Mouse (Mus musculus) hindbrain, embryonic 12.5 days (tissue): ENCODE data around the gene Gm20425. TPM values are rescaled to one million over a fixed set of nuclear protein-coding genes. Genes with fewer than 3 reads are reported as not detected.
"Not testable (repeated sequence)": the region's sequence is repeated elsewhere in the genome, so short reads cannot be mapped to it uniquely, and the experiment has no call there.

Experiments
- ATAC-seq: fragments of 200-750 bp; cut with Nextera tagmentation; 2 replicates; pipeline ENCODE4 v1.8.0; 2017; ENCODE audit warnings: moderate TSS enrichment; ENCODE audit not compliant: low FRiP score
- H3K27ac ChIP-seq: fragments of 300-500 bp; sonication (generic); 2 replicates; pipeline ENCODE4 v1.5.1; 2016; ENCODE audit warnings: mild to moderate bottlenecking
- H3K27me3 ChIP-seq: fragments of 300-500 bp; sonication (generic); 2 replicates; pipeline ENCODE4 v1.6.1; 2016; ENCODE audit warnings: mild to moderate bottlenecking
- H3K36me3 ChIP-seq: fragments of 300-500 bp; sonication (generic); 2 replicates; pipeline ENCODE4 v1.6.1; 2016; ENCODE audit warnings: mild to moderate bottlenecking
- H3K4me1 ChIP-seq: fragments of 300-500 bp; sonication (generic); 2 replicates; pipeline ENCODE4 v1.6.1; 2016
- H3K4me2 ChIP-seq: fragments of 300-500 bp; sonication (generic); replicated peaks from 2 replicates; pipeline ENCODE4 v1.6.1; 2016; ENCODE audit warnings: mild to moderate bottlenecking
- H3K4me3 ChIP-seq: fragments of 300-500 bp; sonication (generic); 2 replicates; pipeline ENCODE4 v1.5.1; 2016; ENCODE audit warnings: mild to moderate bottlenecking
- H3K9ac ChIP-seq: fragments of 300-500 bp; sonication (generic); 2 replicates; pipeline ENCODE4 v1.6.1; 2016; ENCODE audit warnings: mild to moderate bottlenecking, moderate library complexity
- H3K9me3 ChIP-seq: fragments of 300-500 bp; sonication (generic); replicated peaks from 2 replicates; pipeline ENCODE4 v1.6.1; 2016; ENCODE audit warnings: mild to moderate bottlenecking
- WGBS: fragments of 180-500 bp; shearing (Covaris S2); methylation state at CpG from one replicate; pipeline ENCODE4 v1.1.7; 2016; 5-methylcytosine and 5-hydroxymethylcytosine counted together
- polyA plus RNA-seq: library from polyadenylated mRNA; unstranded; fragments of >200 nt; fragmentation: Nextera tagmentation; extraction: Ambion mirVana; gene quantifications from 2 replicates; pipeline ENCODE4 v1.2.1, GENCODE M21; 2016

Gene Gm20425
- polyA plus RNA-seq, 1 experiment from 2014 or later: 3.8 TPM

GRCm38 (mm10) chr9:103180303-103180702 is 49.8 kb downstream of the Gm20425 start:
- Histone ChIP-seq H3K36me3 (peaks cover 31% of the 10 kb centered on the region), H3K9ac (no peak overlapping the region; the same call in 1 of the 2 replicates), H3K4me1 (peaks cover 19% of the 10 kb centered on the region), H3K4me3 (0 out of 2 replicates have a peak overlapping the region, but pooled peaks have one; percentile 20), H3K27me3 (no peaks in the 10 kb centered on the region), H3K9me3 (no peaks in the 10 kb centered on the region), H3K27ac (peak overlapping the region; percentile 5; the same call in 1 of the 2 replicates), H3K4me2 (peak overlapping the region; percentile 49)
- 0 out of 2 replicates have a peak, but pooled peaks have one; percentile 26 for ATAC-seq
- 68% methylated on average over 3 of the region's 3 CpGs for WGBS

GRCm38 (mm10) chr9:103175692-103176091 is 54.4 kb downstream of the Gm20425 start:
- Histone ChIP-seq H3K4me3 (no peak overlapping the region), H3K4me2 (no peak overlapping the region), H3K36me3 (peaks cover 52% of the 10 kb centered on the region), H3K4me1 (peaks cover 14% of the 10 kb centered on the region), H3K27me3 (no peaks in the 10 kb centered on the region), H3K27ac (no peak overlapping the region), H3K9ac (no peak overlapping the region), H3K9me3 (no peaks in the 10 kb centered on the region)
- ATAC-seq: no peak
- 96% methylated on average over 7 of the region's 7 CpGs for WGBS

GRCm38 (mm10) chr9:103174771-103175519 is 55.2 kb downstream of the Gm20425 start:
- no peak overlapping the region for H3K9ac ChIP-seq
- ATAC-seq: no peak
- 58% methylated on average over 6 of the region's 6 CpGs for WGBS
- H3K27ac ChIP-seq: no peak overlapping the region
- H3K4me1 ChIP-seq: peaks cover 6% of the 10 kb centered on the region
- no peaks in the 10 kb centered on the region for H3K9me3 ChIP-seq
- H3K4me3 ChIP-seq: no peak overlapping the region
- H3K27me3 ChIP-seq: no peaks in the 10 kb centered on the region
- peaks cover 53% of the 10 kb centered on the region for H3K36me3 ChIP-seq
- no peak overlapping the region for H3K4me2 ChIP-seq

- peaks cover 86% of the 10 kb centered on the region for H3K36me3 ChIP-seq
- no peak overlapping the region for H3K27ac ChIP-seq
- no peaks in the 10 kb centered on the region for H3K27me3 ChIP-seq
- no peak overlapping the region for H3K4me3 ChIP-seq
- H3K9me3 ChIP-seq: no peaks in the 10 kb centered on the region
- no peak overlapping the region for H3K4me2 ChIP-seq
- no peak overlapping the region for H3K9ac ChIP-seq
- no peak for ATAC-seq
- WGBS: 77% methylated on average over 7 of the region's 7 CpGs
- no peaks in the 10 kb centered on the region for H3K4me1 ChIP-seq
These were observed 61.3 kb downstream of the Gm20425 start for GRCm38 (mm10) chr9:103168771-103169170.

GRCm38 (mm10) chr9:103168046-103168445 is 62.1 kb downstream of the Gm20425 start:
- H3K9me3 ChIP-seq: no peaks in the 10 kb centered on the region
- H3K9ac ChIP-seq: no peak overlapping the region
- H3K27me3 ChIP-seq: no peaks in the 10 kb centered on the region
- peaks cover 86% of the 10 kb centered on the region for H3K36me3 ChIP-seq
- ATAC-seq: peak; percentile 56; the same call in 1 of the 2 replicates
- 72% methylated on average over 6 of the region's 6 CpGs for WGBS
- no peak overlapping the region for H3K27ac ChIP-seq
- H3K4me3 ChIP-seq: no peak overlapping the region
- 0 out of 2 replicates have a peak, but pooled peaks cover under 1% of the 10 kb centered on the region for H3K4me1 ChIP-seq
- H3K4me2 ChIP-seq: no peak overlapping the region

- no peaks in the 10 kb centered on the region for H3K9me3 ChIP-seq
- 76% methylated on average over 15 of the region's 15 CpGs for WGBS
- H3K4me1 ChIP-seq: 0 out of 2 replicates have a peak, but pooled peaks cover 6% of the 10 kb centered on the region
- H3K9ac ChIP-seq: no peak overlapping the region
- H3K4me3 ChIP-seq: no peak overlapping the region
- H3K27ac ChIP-seq: peak overlapping the region; percentile 1; the same call in 1 of the 2 replicates
- no peaks in the 10 kb centered on the region for H3K27me3 ChIP-seq
- no peak for ATAC-seq
- H3K4me2 ChIP-seq: no peak overlapping the region
- peaks cover 75% of the 10 kb centered on the region for H3K36me3 ChIP-seq
These were observed 66.3 kb downstream of the Gm20425 start for GRCm38 (mm10) chr9:103163806-103164205.

- not testable (repeated sequence) for H3K4me1 ChIP-seq, H3K27me3 ChIP-seq, H3K9me3 ChIP-seq, H3K27ac ChIP-seq, ATAC-seq, H3K4me2 ChIP-seq, H3K9ac ChIP-seq, H3K4me3 ChIP-seq
- 91% methylated on average over 7 of the region's 7 CpGs for WGBS
- peaks cover 12% of the 10 kb centered on the region; the same call in 1 of the 2 replicates for H3K36me3 ChIP-seq
These were observed 74.9 kb downstream of the Gm20425 start for GRCm38 (mm10) chr9:103155158-103155557.

- H3K4me3 ChIP-seq: no peak overlapping the region
- H3K9ac ChIP-seq: no peak overlapping the region
- no peaks in the 10 kb centered on the region for H3K9me3 ChIP-seq
- H3K27me3 ChIP-seq: no peaks in the 10 kb centered on the region
- no peak overlapping the region for H3K4me2 ChIP-seq
- peaks cover 13% of the 10 kb centered on the region; the same call in 1 of the 2 replicates for H3K36me3 ChIP-seq
- no peak for ATAC-seq
- 91% methylated on average over 2 of the region's 2 CpGs for WGBS
- peaks cover 6% of the 10 kb centered on the region; the same call in 1 of the 2 replicates for H3K4me1 ChIP-seq
- H3K27ac ChIP-seq: no peak overlapping the region
These were observed 75.5 kb downstream of the Gm20425 start for GRCm38 (mm10) chr9:103154568-103154967.

GRCm38 (mm10) chr9:103153286-103153685 is 76.8 kb downstream of the Gm20425 start:
- Histone ChIP-seq H3K4me2 (no peak overlapping the region), H3K36me3 (peaks cover 8% of the 10 kb centered on the region; the same call in 1 of the 2 replicates), H3K4me1 (peaks cover 11% of the 10 kb centered on the region), H3K27me3 (no peaks in the 10 kb centered on the region), H3K9me3 (no peaks in the 10 kb centered on the region), H3K4me3 (no peak overlapping the region), H3K9ac (no peak overlapping the region), H3K27ac (no peak overlapping the region)
- WGBS: 72% methylated on average over 5 of the region's 5 CpGs
- no peak for ATAC-seq

GRCm38 (mm10) chr9:103149074-103149799 is 80.9 kb downstream of the Gm20425 start:
- Histone ChIP-seq H3K27ac (no peak overlapping the region), H3K27me3 (no peaks in the 10 kb centered on the region), H3K9me3 (no peaks in the 10 kb centered on the region), H3K4me1 (peaks cover 51% of the 10 kb centered on the region), H3K36me3 (peaks cover 11% of the 10 kb centered on the region; the same call in 1 of the 2 replicates), H3K4me3 (no peak overlapping the region), H3K9ac (no peak overlapping the region), H3K4me2 (no peak overlapping the region)
- WGBS: 91% methylated on average over 12 of the region's 12 CpGs
- ATAC-seq: no peak

- 31% methylated on average over 13 of the region's 13 CpGs for WGBS
- peak overlapping the region; percentile 34 for H3K4me2 ChIP-seq
- no peak overlapping the region for H3K4me3 ChIP-seq
- no peaks in the 10 kb centered on the region for H3K9me3 ChIP-seq
- ATAC-seq: peak; percentile 29
- H3K36me3 ChIP-seq: peaks cover 21% of the 10 kb centered on the region
- peaks cover 58% of the 10 kb centered on the region for H3K4me1 ChIP-seq
- H3K27ac ChIP-seq: peak overlapping the region; percentile 87
- no peaks in the 10 kb centered on the region for H3K27me3 ChIP-seq
- no peak overlapping the region for H3K9ac ChIP-seq
These were observed 83.0 kb downstream of the Gm20425 start for GRCm38 (mm10) chr9:103147103-103147502.

GRCm38 (mm10) chr9:103146703-103147102 is 83.4 kb downstream of the Gm20425 start:
- no peaks in the 10 kb centered on the region for H3K9me3 ChIP-seq
- peak; percentile 86 for ATAC-seq
- H3K27me3 ChIP-seq: no peaks in the 10 kb centered on the region
- peak overlapping the region; percentile 87 for H3K27ac ChIP-seq
- H3K4me2 ChIP-seq: peak overlapping the region; percentile 34
- no peak overlapping the region for H3K9ac ChIP-seq
- H3K4me1 ChIP-seq: peaks cover 58% of the 10 kb centered on the region
- H3K4me3 ChIP-seq: no peak overlapping the region
- 21% methylated on average over 9 of the region's 9 CpGs for WGBS
- H3K36me3 ChIP-seq: peaks cover 24% of the 10 kb centered on the region
